Mouse (Mus musculus): ENCODE results near the gene Lingo4.
A peak's percentile ranks its signal among the peaks of the same experiment; 100 is the strongest.

Lingo4 gene

DNA sequence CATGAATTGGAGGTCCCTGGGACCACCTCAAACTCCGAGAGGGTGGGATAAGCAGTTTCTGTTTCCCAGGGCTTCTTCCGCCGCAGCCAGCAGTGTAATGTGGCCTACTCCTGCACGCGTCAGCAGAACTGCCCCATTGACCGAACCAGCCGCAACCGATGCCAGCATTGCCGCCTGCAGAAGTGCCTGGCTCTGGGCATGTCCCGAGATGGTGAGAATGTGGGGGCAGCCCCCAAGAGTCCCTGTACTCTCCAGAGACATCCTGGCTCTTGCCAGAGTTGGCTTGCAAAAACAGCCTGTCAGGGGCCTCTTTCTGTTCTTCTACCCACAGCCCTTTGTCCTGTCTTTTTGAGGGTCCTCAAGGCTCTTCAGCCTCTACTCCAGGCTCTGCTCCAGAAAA, 10.9 kb upstream of the Lingo4 start:
- no peak for DNase-seq (ENCODE audit: low read depth, low spot score)

GRCm38 (mm10) chr3:94388047-94388446, 10.3 kb upstream of the Lingo4 start:
- no peak for DNase-seq (ENCODE audit: low read depth, low spot score)

- no peak for DNase-seq (ENCODE audit: low read depth, low spot score)
Measured at GRCm38 (mm10) chr3:94389420-94389819, 8.9 kb upstream of the Lingo4 start.

DNA sequence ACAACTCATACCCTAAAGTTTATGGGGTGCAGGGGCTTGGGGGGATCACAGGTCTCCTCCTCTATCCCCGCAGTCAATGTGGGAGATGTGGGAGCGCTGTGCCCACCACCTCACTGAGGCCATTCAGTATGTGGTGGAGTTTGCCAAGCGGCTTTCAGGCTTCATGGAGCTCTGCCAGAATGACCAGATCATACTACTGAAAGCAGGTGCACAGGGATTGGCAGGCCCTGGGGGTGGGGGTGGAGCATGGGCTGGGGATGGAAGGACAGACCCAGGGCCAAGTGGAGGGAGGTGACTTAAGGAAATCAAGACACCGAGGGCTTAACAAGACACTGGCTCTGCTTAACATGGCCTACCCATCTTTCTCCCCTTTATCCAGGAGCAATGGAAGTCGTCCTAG, 7.3 kb upstream of the Lingo4 start:
- no peak for DNase-seq (ENCODE audit: low read depth, low spot score)

DNA sequence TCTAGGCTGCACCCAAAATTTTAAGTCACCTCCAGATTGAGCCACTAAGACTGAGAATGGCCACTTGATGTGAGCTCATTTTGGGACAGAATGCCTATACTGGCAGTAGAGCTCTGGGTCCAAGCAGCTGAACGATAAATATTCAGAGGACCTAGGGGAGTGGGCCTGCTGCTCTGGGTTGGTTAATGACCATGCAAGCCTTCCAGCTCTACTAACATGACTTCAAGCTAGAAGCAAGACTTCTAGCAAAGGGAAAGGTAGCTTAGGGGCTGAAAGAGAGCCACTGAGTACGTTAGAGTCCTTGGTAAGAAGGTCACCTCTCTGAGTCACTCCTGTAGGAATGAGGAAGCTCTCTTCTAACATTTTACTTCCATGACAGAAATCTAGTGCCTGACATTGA, 6.2 kb upstream of the Lingo4 start:
- no peak for DNase-seq (ENCODE audit: low read depth, low spot score)

GRCm38 (mm10) chr3:94393049-94393448, 5.3 kb upstream of the Lingo4 start:
- DNase-seq (ENCODE audit: low read depth, low spot score), result no peak

- DNase-seq (ENCODE audit: low read depth, low spot score), result no peak
Measured at GRCm38 (mm10) chr3:94396336-94396735, 2.0 kb upstream of the Lingo4 start.

DNA sequence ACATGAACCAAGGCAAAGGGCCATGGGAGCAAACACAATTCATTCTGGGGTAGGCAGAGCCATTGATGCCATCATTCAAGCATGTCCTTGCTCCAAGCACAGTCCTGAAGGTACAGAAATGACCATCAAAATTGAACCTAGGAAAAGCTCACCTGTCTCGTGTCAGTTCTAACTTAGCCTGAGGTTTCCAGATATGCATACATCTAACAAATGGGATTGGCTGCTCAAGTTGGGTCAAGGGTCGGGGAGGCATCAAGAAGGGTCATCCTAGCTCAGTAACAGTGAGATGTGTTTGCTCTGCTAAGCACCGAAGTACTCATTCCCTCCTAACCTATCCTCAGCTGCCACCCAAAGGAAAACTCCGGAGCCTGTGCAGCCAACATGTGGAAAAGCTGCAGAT, 1.5 kb upstream of the Lingo4 start:
- no peak for DNase-seq (ENCODE audit: low read depth, low spot score)

- no peak for DNase-seq (ENCODE audit: low read depth, low spot score)
Measured at GRCm38 (mm10) chr3:94398943-94399481, 695 bp downstream of the Lingo4 start.

- DNase-seq (ENCODE audit: low read depth, low spot score), result no peak
Measured at GRCm38 (mm10) chr3:94399663-94400310, 1.5 kb downstream of the Lingo4 start.

DNA sequence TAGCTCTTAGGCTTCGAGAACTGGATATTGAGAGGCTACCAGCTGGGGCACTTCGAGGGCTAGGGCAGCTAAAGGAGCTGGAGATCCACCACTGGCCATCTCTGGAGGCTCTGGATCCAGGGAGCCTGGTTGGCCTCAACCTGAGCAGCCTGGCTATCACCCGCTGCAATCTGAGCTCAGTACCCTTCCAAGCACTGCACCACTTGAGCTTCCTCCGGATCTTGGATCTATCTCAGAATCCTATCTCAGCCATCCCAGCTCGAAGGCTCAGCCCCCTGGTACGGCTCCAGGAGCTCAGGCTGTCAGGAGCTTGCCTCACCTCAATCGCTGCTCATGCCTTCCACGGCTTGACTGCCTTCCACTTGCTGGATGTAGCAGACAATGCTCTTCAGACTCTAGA, 4.1 kb downstream of the Lingo4 start:
- no peak for DNase-seq (ENCODE audit: low read depth, low spot score)

GRCm38 (mm10) chr3:94404366-94405054, 6.2 kb downstream of the Lingo4 start:
- no peak for DNase-seq (ENCODE audit: low read depth, low spot score)

DNA sequence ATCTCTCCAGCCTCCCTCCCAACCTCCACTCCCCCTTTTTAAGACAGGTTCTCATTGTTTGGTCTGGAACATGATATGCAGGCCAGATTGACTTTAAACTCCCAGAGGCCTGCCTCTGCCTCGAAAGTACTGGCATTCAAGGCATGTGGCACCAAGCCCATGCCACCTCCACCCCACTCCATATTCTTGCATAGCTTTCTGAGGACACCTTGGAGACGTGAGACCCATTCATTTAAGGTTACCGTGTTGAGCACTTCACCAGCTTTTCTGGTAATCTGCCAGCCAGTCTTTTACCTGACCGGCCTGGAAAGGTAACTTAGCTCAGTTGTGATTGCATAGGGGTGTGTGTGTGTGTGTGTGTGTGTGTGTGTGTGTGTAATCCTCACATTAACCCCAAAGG, 7.2 kb downstream of the Lingo4 start:
- no peak for DNase-seq (ENCODE audit: low read depth, low spot score)

- no peak for DNase-seq (ENCODE audit: low read depth, low spot score)
Measured at GRCm38 (mm10) chr3:94412530-94412929, 14.2 kb downstream of the Lingo4 start.

GRCm38 (mm10) chr3:94413031-94413679, 14.8 kb downstream of the Lingo4 start, which contains the start of gene Tdrkh:
Tdrkh (plus strand) TSS chr3:94413273.
- DNase-seq (ENCODE audit: low read depth, low spot score), result peak; percentile 41

DNA sequence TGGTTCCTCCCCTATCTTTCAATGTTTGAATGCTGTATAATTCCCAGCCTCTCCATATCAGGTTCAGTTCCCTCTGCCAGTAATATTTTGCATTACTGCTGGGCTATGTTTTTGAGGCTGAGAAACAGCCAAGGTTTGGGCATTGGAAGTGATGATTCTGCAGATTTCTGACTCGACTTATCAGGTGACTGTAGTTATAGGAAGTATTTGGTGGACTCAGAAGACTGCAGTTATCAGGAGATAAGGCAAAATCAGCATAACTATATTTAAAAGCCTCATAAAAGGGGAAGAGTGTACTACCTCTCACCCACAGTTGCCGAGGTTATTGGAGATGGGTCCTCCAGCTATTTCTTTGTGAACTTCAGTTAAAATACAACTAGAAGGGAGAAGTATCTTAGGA, 32.7 kb downstream of the Lingo4 start:
- no peak for DNase-seq (ENCODE audit: low read depth, low spot score)

DNA sequence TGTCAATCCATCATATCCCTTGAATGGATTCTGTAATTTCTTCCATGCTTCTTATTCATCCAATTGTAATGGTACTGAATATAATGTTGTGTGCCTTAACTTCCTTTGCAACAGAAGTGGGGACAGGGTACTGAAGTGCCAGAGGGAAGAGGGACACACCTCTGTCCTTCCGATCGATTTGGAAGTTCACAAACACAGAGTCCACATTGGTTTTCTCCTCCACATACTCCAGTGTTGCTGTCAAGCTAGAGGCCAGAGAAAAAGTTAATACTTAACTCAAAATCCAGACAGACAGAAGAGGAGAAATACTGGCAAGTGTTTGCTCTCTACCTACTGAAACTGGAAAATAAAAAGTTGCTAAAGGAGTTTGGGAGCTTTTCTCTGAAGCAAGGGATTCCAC, 36.0 kb downstream of the Lingo4 start:
- DNase-seq (ENCODE audit: low read depth, low spot score), result no peak

- DNase-seq (ENCODE audit: low read depth, low spot score), result no peak
Measured at GRCm38 (mm10) chr3:94436420-94436819, 38.1 kb downstream of the Lingo4 start.

- DNase-seq (ENCODE audit: low read depth, low spot score), result no peak
Measured at GRCm38 (mm10) chr3:94441182-94441581, 42.9 kb downstream of the Lingo4 start.

DNA sequence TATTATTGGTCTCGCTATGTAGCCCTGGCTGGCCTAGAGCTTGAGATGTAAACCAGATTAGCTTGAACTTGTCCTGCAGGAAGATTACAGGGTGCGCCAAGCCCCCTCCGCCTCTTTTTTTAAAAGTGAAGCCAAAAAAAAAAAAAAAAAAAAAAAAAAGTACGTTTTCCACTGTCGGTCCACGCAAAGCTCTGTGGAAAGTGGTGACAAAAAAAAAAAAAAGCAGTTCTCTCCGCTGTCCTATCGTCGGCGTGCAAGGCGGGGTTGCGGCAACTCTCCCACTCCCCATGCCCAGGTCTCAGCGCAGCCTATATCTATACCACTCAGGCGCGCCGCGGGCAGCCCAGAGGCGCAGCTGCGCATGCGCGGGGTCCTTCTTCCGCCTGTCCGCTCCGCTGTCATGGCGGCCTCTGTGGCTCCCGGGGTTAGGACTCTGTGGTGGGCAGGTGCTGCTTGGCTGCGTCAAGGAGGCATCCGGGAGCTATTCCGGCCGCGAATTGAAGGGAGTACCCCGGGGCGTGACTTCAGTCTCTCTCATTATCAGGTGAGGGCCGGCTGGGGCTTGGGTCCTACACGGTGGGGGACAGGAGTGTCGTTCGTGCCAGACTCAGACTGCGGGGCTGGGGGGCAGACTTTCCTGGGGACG, 44.8 kb downstream of the Lingo4 start, which contains the start of gene Mrpl9:
Gene Mrpl9 (plus strand): TSS at position 368 of the 646 bp plus-strand sequence.
- DNase-seq (ENCODE audit: low read depth, low spot score), result peak; percentile 86

- DNase-seq (ENCODE audit: low read depth, low spot score), result no peak
Measured at GRCm38 (mm10) chr3:94443597-94443964, 45.3 kb downstream of the Lingo4 start, which contains the start of gene Oaz3. Oaz3 (minus strand) TSS chr3:94443915.

GRCm38 (mm10) chr3:94449377-94449776, 51.1 kb downstream of the Lingo4 start:
- DNase-seq (ENCODE audit: low read depth, low spot score), result no peak
